Mouse (Mus musculus) layer of hippocampus, adult 9-10 months (tissue): ENCODE data around the gene Klk7.
A peak's percentile ranks its signal among the peaks of the same experiment; 100 is the strongest.

Experiments used
- DNase-seq: peaks from one replicate; pipeline ENCODE4 v3.0.0; 2022; ENCODE audit warnings: low spot score

Klk7 gene

DNA sequence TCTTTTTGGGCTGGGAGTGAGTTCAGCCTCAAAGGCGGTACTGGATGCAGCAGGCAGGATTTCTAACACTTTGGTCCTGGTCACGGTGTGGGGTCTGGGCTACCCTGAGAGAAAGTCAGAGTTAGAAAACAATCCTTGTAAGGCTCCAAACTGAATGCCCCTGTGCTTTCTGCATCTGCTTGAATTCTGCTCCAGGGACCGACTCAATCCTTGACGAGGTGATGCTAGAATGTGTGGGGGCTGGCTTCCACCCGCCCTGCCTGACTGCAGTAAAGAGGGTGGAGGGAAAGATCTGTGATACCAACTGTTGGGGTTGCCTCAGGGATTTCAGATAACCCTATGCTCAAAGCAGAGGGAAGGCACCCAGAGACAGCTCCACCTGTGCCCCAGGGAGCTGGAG lies at the start of gene Klk7:
Gene Klk7 (plus strand): TSS at position 301 of the 400 bp plus-strand sequence.
- DNase-seq: no peak

DNA sequence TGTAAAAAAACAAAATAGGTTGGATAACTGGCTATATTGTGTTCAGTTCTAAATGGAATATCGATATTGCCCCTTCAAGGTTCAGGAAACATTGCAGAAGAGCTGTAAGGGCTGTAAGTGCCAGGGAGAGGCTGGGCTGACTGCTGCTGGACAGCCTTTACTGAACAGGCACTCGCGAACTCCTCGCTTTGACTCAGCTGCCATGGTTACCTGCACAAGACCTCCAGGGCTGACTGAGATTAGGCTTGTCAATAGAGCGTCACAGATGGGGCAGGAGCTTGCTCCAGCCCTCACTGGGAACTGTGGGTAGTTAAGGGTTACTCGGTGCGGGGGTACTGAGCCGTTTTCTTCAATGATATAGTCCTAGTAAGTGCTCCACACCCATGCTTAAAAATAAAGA lies 44.6 kb upstream of the Klk7 start:
- no peak for DNase-seq

- no peak for DNase-seq
Observed at GRCm38 (mm10) chr7:43768597-43768996, 42.5 kb upstream of the Klk7 start, which contains the start of gene Klk12. Gene Klk12 (plus strand): TSS chr7:43768897.

DNA sequence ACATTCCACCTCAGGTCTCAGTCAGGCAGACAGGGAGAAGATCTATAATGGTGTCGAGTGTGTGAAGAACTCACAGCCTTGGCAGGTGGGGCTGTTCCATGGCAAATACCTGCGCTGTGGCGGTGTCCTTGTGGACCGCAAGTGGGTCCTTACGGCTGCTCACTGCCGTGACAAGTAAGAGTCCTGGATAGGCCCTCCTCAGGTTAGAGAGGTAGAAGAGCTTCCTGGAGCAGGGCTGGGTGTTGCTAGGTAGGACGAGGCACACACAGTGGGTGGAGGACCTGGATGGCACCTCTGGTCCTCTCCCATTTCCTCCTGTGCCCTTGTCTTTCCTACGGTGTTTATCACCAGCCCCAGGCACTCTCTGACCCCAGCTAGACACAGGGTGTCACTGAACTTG lies 41.5 kb upstream of the Klk7 start:
- DNase-seq: no peak

DNA sequence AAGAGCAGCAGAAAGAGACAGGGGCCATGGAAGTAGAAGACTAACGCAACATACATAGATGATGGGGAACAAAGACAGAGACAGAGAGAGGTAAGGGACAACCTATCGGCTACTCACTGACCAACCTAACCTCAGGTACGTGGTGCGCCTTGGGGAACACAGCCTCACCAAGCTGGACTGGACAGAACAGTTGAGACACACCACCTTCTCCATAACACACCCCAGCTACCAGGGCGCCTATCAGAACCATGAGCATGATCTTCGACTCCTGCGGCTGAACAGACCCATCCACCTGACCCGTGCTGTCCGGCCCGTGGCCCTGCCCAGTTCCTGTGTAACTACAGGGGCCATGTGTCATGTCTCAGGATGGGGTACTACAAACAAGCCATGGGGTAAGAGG lies 40.4 kb upstream of the Klk7 start:
- DNase-seq: no peak

DNA sequence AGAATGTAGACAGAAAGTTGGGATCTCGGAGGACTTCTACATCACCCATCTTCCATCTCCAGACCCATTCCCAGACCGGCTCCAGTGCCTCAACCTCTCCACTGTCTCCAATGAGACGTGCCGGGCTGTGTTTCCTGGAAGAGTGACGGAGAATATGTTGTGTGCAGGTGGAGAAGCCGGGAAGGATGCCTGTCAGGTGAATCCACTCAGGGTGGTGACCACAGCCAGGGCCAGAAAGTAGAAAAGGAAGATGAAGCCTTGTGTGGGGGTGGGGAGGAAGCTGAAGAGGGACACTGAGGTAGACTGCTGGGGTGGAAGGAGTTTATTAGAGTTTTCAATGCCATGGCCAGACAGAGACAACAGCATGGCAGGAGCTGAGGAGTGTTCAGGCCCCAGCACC lies 39.2 kb upstream of the Klk7 start:
- no peak for DNase-seq

DNA sequence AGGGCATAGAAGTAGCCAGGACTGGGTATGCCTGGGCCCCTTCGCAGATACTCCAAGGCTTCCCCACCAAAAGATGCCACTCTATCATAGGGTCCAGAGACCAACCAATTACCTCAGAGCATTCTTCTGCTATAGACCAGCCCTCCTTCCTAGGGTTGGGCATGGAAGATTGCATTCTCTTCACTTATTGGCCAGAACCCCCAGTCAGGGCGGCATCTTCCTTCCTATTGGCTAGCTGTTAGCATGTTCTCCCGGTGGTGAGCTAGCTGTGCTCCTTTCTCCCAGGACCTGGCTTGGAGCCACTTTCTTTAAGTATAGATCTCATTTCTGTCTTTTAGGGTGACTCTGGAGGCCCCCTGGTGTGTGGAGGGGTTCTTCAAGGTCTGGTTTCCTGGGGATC lies 38.2 kb upstream of the Klk7 start:
- no peak for DNase-seq

DNA sequence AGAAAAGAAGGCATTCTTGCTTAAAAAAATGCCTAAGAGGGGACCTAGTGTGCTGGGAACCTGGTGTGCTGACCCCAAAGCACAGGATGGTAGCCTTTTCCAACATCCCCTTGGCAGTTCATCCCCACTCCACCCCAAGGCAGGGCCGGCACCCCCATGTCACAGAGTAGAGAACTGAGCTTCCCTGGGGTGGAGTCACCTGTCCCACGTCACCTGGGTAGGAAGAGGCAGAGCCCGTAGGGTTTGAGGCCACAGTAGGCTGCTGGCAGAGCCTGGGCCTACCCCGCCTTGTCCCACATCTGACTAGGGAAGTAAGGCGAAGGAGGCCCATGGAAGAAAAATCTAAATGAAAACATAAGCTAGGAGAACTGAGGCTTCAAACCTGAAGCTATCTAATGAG lies 36.7 kb upstream of the Klk7 start, which contains the start of gene Klk11:
Gene Klk11 (plus strand): TSS at position 241 of the 400 bp plus-strand sequence.
- DNase-seq: no peak

GRCm38 (mm10) chr7:43774802-43775201 lies 36.3 kb upstream of the Klk7 start:
- no peak for DNase-seq

- DNase-seq: no peak
Observed at GRCm38 (mm10) chr7:43775311-43776057, 35.6 kb upstream of the Klk7 start.

GRCm38 (mm10) chr7:43776506-43776905 lies 34.6 kb upstream of the Klk7 start:
- no peak for DNase-seq

- DNase-seq: no peak
Observed at GRCm38 (mm10) chr7:43777423-43777822, 33.7 kb upstream of the Klk7 start.

DNA sequence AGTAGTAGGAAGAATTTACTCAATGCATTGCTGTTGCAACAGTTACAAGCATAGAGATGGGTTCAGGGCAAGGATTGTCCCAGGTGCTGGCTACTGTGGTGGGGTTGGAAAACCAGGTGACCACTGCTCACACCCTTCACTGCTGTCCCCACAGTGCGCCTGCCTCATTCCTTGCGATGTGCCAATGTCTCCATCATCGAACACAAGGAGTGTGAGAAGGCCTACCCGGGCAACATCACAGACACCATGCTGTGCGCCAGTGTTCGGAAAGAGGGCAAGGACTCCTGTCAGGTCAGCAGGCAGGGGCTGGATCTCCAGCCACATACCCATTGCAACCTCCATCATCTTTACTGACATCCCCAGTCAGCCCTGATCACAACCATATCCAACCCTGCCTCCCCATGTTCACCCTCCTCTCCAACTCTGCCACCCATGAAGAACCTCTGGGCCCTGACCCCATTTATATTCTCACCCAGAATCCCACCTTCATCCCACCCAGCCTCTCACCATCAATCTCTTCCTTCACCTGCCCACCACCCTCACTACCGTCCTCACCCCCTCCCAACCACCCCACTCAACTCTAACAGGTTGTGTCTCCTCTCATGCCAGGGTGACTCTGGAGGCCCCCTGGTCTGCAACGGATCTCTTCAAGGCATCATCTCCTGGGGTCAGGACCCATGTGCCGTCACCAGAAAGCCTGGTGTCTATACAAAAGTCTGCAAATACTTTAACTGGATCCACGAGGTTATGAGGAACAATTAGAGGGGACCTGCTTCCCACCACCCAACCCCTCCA lies 32.7 kb upstream of the Klk7 start:
- DNase-seq: no peak

- DNase-seq: no peak
Observed at GRCm38 (mm10) chr7:43780241-43780640, 30.9 kb upstream of the Klk7 start.

DNA sequence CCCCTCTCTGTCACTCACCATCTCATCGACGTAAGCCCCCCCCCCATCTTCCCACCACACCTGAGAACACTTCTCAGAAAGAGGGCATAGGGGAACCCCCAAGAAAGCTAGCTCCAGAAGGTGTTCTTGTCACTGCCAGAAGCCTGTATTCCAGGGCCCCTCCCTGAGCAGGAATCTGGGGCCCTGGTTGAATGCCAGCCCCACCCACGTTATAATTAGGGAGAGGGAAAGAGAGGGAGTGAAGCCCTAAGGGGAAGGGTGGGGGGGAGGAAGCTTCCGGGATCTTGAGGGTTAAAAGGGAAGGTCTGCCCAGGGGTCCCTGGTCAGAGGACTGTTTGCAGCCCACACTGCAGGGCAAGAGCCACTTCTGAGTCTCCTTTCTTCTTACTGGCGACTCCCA lies 30.3 kb upstream of the Klk7 start, which contains the start of gene Klk10:
Gene Klk10 (plus strand): TSS at position 290 of the 400 bp plus-strand sequence.
- DNase-seq: no peak

DNA sequence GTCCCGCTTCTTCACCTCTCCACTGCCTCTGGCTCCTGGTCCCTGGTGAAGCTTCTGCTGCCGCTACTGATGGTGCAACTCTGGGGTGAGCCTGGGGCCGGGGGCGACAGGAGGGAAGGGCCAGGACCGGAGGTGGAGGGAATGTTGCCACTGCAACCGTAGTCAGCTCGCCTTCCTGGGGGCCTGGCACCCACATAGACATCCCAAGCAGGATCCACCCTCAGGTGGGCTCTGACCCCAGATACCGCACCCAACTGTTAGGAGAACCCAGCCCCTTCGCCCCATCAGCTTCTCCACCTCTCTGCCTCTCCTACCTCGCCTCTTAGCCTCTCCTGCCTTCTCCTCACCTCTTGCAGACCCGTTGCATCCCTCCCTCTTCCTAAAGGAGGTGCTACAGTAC lies 29.6 kb upstream of the Klk7 start:
- no peak for DNase-seq

DNA sequence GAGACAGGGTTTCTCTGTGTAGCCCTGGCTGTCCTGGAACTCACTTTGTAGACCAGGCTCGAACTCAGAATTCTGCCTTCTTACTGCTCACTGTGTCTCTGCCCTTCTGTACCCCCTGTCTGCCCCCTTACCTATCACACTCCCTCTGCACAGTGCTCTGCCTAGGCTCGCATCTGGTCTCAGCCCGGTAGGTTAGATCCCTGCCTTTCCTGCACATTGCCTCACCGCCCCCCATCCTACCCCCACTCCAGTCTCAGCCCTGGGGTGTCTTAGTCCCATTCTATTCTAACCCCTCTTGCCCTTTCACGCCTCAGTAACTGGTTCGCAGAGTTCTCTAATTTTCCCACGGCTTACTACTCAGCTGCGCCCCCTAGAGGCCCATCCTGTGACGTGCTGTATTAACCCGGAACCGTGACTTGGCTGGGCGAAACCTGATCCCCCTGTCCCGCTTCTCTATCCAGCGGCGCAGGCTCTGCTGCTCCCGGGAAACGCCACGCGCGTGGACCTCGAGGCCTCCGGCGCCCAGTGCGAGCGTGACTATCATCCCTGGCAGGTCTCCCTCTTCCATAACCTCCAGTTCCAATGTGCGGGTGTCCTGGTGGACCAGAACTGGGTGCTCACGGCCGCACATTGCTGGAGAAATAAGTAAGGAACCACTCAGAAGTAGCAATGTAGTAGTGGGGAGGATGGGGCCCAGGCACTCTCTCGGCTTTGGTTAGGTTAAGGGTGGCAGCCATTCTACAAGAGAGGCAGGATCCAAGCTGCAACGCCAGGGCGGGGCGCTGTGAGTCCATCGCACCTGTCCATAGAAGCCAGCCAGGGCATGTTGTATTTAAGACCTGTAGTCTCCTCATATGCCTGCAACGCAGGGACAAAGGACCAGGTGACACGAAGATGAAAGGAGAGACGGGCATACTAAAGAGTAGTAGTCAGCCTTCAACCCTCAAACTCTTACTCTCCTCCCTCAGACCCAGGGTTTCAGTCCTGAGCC lies 28.5 kb upstream of the Klk7 start:
- DNase-seq: peak; percentile 66

DNA sequence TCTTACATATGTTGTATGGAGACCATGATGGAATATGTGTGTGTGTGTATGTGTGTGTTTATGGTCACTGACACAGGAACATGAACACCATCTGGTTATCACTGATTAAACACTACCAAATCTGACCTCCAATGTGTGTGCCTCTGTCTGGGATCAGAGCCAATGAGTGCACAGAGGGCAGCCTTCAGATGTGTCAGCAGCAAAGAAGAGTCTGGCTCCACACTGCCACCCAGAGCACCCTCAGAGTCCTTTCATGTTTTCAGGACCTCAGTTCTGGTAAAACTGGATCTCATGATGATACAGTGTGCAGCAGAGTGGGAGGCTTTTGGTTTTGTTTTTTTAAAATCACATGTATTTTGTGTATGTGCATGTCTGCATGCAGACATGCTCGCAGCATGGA lies 25.8 kb upstream of the Klk7 start:
- no peak for DNase-seq

DNA sequence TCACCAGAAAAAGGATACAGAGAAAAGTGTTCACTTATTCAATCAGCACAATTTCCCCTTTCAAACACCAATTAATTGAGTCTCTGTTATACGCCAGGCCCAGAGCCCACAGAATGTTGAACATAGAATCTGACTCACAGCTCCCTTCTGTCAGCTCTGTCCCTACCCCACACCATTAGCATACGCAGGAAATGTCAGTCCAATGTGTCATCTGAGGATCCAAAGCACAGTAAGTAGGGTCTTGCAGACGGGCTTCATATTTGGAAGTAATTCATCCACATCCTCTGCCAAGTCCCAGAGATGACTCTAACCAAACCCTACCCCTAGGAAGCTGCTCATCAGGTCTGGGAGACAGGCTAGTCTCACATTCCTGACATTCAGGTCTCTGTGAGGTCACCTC lies 23.0 kb upstream of the Klk7 start:
- no peak for DNase-seq

GRCm38 (mm10) chr7:43789295-43789694 lies 21.8 kb upstream of the Klk7 start:
- DNase-seq: no peak

DNA sequence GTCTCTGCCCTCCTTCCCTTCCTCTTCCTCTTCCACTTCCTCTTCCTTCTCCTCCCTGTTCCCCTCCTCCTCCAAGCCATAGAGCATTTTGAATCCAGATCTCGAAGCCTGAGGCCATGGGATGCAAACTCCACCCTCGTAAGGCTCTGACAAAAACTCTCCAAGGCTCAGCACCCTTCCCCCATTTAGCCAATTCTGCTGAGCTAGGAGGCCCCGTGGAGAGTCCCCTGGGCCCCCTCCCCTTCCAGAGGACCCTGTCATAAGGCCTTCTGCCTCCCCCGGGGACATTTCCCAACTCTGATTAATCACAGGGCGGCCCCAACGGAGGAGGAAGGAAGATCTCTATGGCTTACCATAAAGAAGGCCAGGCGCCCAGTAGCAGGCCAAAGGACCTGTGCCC lies 19.5 kb upstream of the Klk7 start, which contains the start of gene Klk9:
Gene Klk9 (plus strand): TSS at position 301 of the 400 bp plus-strand sequence.
- DNase-seq: no peak

GRCm38 (mm10) chr7:43796355-43796754 lies 14.7 kb upstream of the Klk7 start:
- no peak for DNase-seq
